ENCODE assay signal across 9 mouse cellular contexts in genomic region chr10:91719561-91720371, GRCm38 (mm10).
DNase-seq lines count a peak whose midpoint lies in the region; ATAC-seq and TF ChIP-seq lines count a peak whose summit lies in the region.
"Had no signal": no experiment of that assay in that cellular context is flagged by ENCODE, and none has a peak within 500 bp of the region (broad histone marks: within the 10 kb centered on the region; RNA-seq: fewer than 3 reads in every experiment).

No protein-coding gene starts in this region.

- H3K9me3 ChIP-seq in hindbrain, embryonic 13.5 days: no peaks in the 10 kb centered on the region
- H3K9me3 ChIP-seq in hindbrain, embryonic 11.5 days (ENCODE audit: control insufficient read depth, low read length): no peaks in the 10 kb centered on the region
- H3K9me3 ChIP-seq in forebrain, embryonic 16.5 days (ENCODE audit: control insufficient read depth, low read length): no peaks in the 10 kb centered on the region
- no peaks in the 10 kb centered on the region for H3K9me3 ChIP-seq in liver, postnatal 0 days (ENCODE audit: low read length)
- no peaks in the 10 kb centered on the region for H3K9me3 ChIP-seq in lung, postnatal 0 days (ENCODE audit: low read length)

- H3K9ac ChIP-seq in hindbrain, embryonic 13.5 days: no peak overlapping the region
- H3K9ac ChIP-seq in hindbrain, embryonic 11.5 days (ENCODE audit: low read depth, low read length): no peak overlapping the region
- H3K9ac ChIP-seq in forebrain, embryonic 16.5 days (replicated peaks; ENCODE audit: low read depth, low read length): no peak overlapping the region
- no peak overlapping the region for H3K9ac ChIP-seq in liver, postnatal 0 days (replicated peaks)
- no peak overlapping the region for H3K9ac ChIP-seq in lung, postnatal 0 days (replicated peaks; ENCODE audit: low read depth)

- H3K27ac ChIP-seq in hindbrain, embryonic 13.5 days: peak overlapping the region; percentile 52; the same call in 1 of the 2 replicates
- no peak overlapping the region for H3K27ac ChIP-seq in hindbrain, embryonic 11.5 days (ENCODE audit: low read depth, low read length)
- no peak overlapping the region for H3K27ac ChIP-seq in forebrain, embryonic 16.5 days (ENCODE audit: low read length)
- no peak overlapping the region for H3K27ac ChIP-seq in liver, postnatal 0 days (ENCODE audit: low read depth)
- no peak overlapping the region for H3K27ac ChIP-seq in lung, postnatal 0 days (ENCODE audit: low read length)

- no peak for DNase-seq in hindbrain, embryonic 11.5 days (ENCODE audit: low spot score)
- DNase-seq in layer of hippocampus, postnatal 25 days (ENCODE audit: extremely low spot score in 1 of 2, low spot score in 1 of 2): peak; percentile 61 to 78
- peak; percentile 71 for DNase-seq in right cerebral cortex, postnatal 14 days
- no peak for DNase-seq in adrenal gland, postnatal 4 days (ENCODE audit: low spot score in 2 of 2)
- DNase-seq in liver, postnatal 0 days: no peak
- no peak for DNase-seq in lung, postnatal 0 days (ENCODE audit: low spot score)

- no peak overlapping the region for H3K4me3 ChIP-seq in hindbrain, embryonic 13.5 days
- no peak overlapping the region for H3K4me3 ChIP-seq in hindbrain, embryonic 11.5 days (ENCODE audit: low read depth, low read length)
- H3K4me3 ChIP-seq in forebrain, embryonic 16.5 days (replicated peaks; ENCODE audit: low read length): no peak overlapping the region
- H3K4me3 ChIP-seq in liver, postnatal 0 days (ENCODE audit: low read depth, low read length): no peak overlapping the region
- H3K4me3 ChIP-seq in lung, postnatal 0 days (ENCODE audit: low read depth, low read length): no peak overlapping the region
- H3K4me3 ChIP-seq: erythroblast, embryonic 14.5 days had no signal

- TF ChIP-seq EP300 in liver, postnatal 0 days (IDR thresholded peaks at IDR 0.05; ENCODE audit: low read depth): no peak
- no peak for TF ChIP-seq EP300 in lung, postnatal 0 days (IDR thresholded peaks at IDR 0.05)

- no peaks in the 10 kb centered on the region for H3K36me3 ChIP-seq in hindbrain, embryonic 13.5 days
- no peaks in the 10 kb centered on the region for H3K36me3 ChIP-seq in hindbrain, embryonic 11.5 days (ENCODE audit: control insufficient read depth, insufficient read depth, low read length)
- H3K36me3 ChIP-seq in forebrain, embryonic 16.5 days (ENCODE audit: control insufficient read depth, insufficient read depth): no peaks in the 10 kb centered on the region
- no peaks in the 10 kb centered on the region for H3K36me3 ChIP-seq in liver, postnatal 0 days (replicated peaks; ENCODE audit: insufficient read depth, low read length)
- H3K36me3 ChIP-seq in lung, postnatal 0 days (ENCODE audit: insufficient read depth, low read length): no peaks in the 10 kb centered on the region

- H3K27me3 ChIP-seq in hindbrain, embryonic 13.5 days: no peaks in the 10 kb centered on the region
- no peaks in the 10 kb centered on the region for H3K27me3 ChIP-seq in hindbrain, embryonic 11.5 days (ENCODE audit: control insufficient read depth, insufficient read depth, low read length)
- peaks cover 4% of the 10 kb centered on the region; the same call in 1 of the 2 replicates for H3K27me3 ChIP-seq in forebrain, embryonic 16.5 days (replicated peaks; ENCODE audit: control insufficient read depth, insufficient read depth, low read length)
- H3K27me3 ChIP-seq in liver, postnatal 0 days (ENCODE audit: insufficient read depth, low read length): no peaks in the 10 kb centered on the region
- no peaks in the 10 kb centered on the region for H3K27me3 ChIP-seq in lung, postnatal 0 days (replicated peaks; ENCODE audit: insufficient read depth, low read length)

- peak; percentile 91 for ATAC-seq in hindbrain, embryonic 13.5 days (ENCODE audit: low FRiP score)
- no peak for ATAC-seq in hindbrain, embryonic 11.5 days (ENCODE audit: low FRiP score)
- ATAC-seq in forebrain, embryonic 16.5 days: peak; percentile 96
- no peak for ATAC-seq in liver, postnatal 0 days
- no peak for ATAC-seq in lung, postnatal 0 days

- peaks cover 13% of the 10 kb centered on the region; the same call in 1 of the 2 replicates for H3K4me1 ChIP-seq in hindbrain, embryonic 13.5 days (replicated peaks)
- H3K4me1 ChIP-seq in hindbrain, embryonic 11.5 days (replicated peaks; ENCODE audit: control insufficient read depth, insufficient read depth, low read length): no peaks in the 10 kb centered on the region
- peaks cover 8% of the 10 kb centered on the region for H3K4me1 ChIP-seq in forebrain, embryonic 16.5 days (replicated peaks; ENCODE audit: control insufficient read depth, insufficient read depth, low read length)
- no peaks in the 10 kb centered on the region for H3K4me1 ChIP-seq in liver, postnatal 0 days (ENCODE audit: insufficient read depth)
- no peaks in the 10 kb centered on the region for H3K4me1 ChIP-seq in lung, postnatal 0 days (ENCODE audit: insufficient read depth, low read depth, low read length)

- WGBS in hindbrain, embryonic 13.5 days: 62% methylated on average over 9 of the region's 9 CpGs
- WGBS in hindbrain, embryonic 11.5 days: 89% methylated on average over 9 of the region's 9 CpGs
- WGBS in forebrain, embryonic 16.5 days: 35% methylated on average over 9 of the region's 9 CpGs
- WGBS in liver, postnatal 0 days (ENCODE audit: insufficient replicate concordance): 75% methylated on average over 9 of the region's 9 CpGs
- WGBS in lung, postnatal 0 days: 86% methylated on average over 9 of the region's 9 CpGs

- TF ChIP-seq CTCF in liver, postnatal 0 days (IDR thresholded peaks at IDR 0.05; ENCODE audit: low read depth): no peak
- no peak for TF ChIP-seq CTCF in lung, postnatal 0 days (IDR thresholded peaks at IDR 0.05)

- no peak overlapping the region for H3K4me2 ChIP-seq in hindbrain, embryonic 13.5 days
- no peak overlapping the region for H3K4me2 ChIP-seq in hindbrain, embryonic 11.5 days (replicated peaks; ENCODE audit: low read depth, low read length)
- no peak overlapping the region for H3K4me2 ChIP-seq in forebrain, embryonic 16.5 days (ENCODE audit: low read length)
- H3K4me2 ChIP-seq in liver, postnatal 0 days (ENCODE audit: low read depth, low read length): no peak overlapping the region
- H3K4me2 ChIP-seq in lung, postnatal 0 days (replicated peaks; ENCODE audit: low read depth, low read length): no peak overlapping the region

Comparison
In these comparisons a context has a peak if more than half of its experiments do, and no peak if none do; other contexts are left out.
1. ATAC-seq: peak in hindbrain, embryonic 13.5 days (single experiment) and forebrain, embryonic 16.5 days (single experiment); none in hindbrain, embryonic 11.5 days (single experiment), liver, postnatal 0 days (single experiment) and lung, postnatal 0 days (single experiment).
2. DNase-seq: peak in layer of hippocampus, postnatal 25 days (2 of 2) and right cerebral cortex, postnatal 14 days (single experiment); none in hindbrain, embryonic 11.5 days (single experiment), adrenal gland, postnatal 4 days (0 of 2), liver, postnatal 0 days (single experiment) and lung, postnatal 0 days (single experiment).